Mouse (Mus musculus) erythroblast, embryonic 14.5 days (primary cell): ENCODE data around the gene Cryzl1. TPM values are rescaled to one million over a fixed set of nuclear protein-coding genes. Genes with fewer than 3 reads are reported as not detected.

Experiments
- H3K27me3 ChIP-seq: 2 replicates; pipeline ENCODE4 v1.6.1; 2012; ENCODE audit warnings: inconsistent platforms; ENCODE audit not compliant: control insufficient read depth
- H3K36me3 ChIP-seq: 2 replicates; pipeline ENCODE4 v1.6.1; 2012; ENCODE audit warnings: mild to moderate bottlenecking, inconsistent platforms; ENCODE audit not compliant: control insufficient read depth
- H3K4me1 ChIP-seq: 2 replicates; pipeline ENCODE4 v1.6.1; 2012; ENCODE audit warnings: inconsistent platforms; ENCODE audit not compliant: control insufficient read depth
- H3K4me3 ChIP-seq: replicated peaks from 2 replicates; pipeline ENCODE3; 2012; ENCODE audit warnings: moderate library complexity, mild to moderate bottlenecking, inconsistent platforms
- H3K9me3 ChIP-seq: 2 replicates; pipeline ENCODE4 v1.6.1; 2012; ENCODE audit warnings: low read length, inconsistent platforms, mixed read lengths; ENCODE audit not compliant: control insufficient read depth
- GATA1 ChIP-seq: IDR thresholded peaks from 2 replicates; pipeline ENCODE4 v1.6.1; 2012; ENCODE audit warnings: low read length, inconsistent platforms, mixed read lengths
- TAL1 ChIP-seq: IDR thresholded peaks from 3 replicates; pipeline ENCODE4 v1.6.1; 2012; ENCODE audit warnings: low read length, inconsistent platforms, mixed read lengths
- polyA plus RNA-seq: library from polyadenylated mRNA; stranded (reverse); fragments of >175 nt; gene quantifications from 2 replicates; pipeline ENCODE4 v1.2.3, GENCODE M21; 2012

Gene Cryzl1
- polyA plus RNA-seq, 1 experiment, result 0.28 TPM

DNA sequence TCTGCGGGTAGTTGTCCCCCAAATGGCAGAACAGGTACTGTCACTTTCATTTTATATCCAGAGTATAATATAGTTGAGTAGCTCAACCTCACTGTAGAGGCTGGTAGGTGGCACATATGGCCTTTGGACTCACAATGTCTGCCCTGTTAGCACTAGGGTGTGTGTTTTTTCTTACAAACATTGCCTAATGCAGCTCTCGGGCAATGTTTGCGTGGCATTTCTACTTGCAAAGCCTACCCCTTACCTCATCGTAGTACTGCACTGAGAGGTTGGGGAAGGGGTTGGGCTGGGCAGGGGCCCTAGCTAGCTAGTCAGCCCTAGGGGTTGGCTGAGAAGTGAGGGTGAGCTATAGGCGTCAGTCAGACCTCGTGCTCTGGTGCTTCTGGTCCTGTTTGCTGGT, 18.8 kb upstream of the Cryzl1 start:
- no peaks in the 10 kb centered on the region for H3K36me3 ChIP-seq

DNA sequence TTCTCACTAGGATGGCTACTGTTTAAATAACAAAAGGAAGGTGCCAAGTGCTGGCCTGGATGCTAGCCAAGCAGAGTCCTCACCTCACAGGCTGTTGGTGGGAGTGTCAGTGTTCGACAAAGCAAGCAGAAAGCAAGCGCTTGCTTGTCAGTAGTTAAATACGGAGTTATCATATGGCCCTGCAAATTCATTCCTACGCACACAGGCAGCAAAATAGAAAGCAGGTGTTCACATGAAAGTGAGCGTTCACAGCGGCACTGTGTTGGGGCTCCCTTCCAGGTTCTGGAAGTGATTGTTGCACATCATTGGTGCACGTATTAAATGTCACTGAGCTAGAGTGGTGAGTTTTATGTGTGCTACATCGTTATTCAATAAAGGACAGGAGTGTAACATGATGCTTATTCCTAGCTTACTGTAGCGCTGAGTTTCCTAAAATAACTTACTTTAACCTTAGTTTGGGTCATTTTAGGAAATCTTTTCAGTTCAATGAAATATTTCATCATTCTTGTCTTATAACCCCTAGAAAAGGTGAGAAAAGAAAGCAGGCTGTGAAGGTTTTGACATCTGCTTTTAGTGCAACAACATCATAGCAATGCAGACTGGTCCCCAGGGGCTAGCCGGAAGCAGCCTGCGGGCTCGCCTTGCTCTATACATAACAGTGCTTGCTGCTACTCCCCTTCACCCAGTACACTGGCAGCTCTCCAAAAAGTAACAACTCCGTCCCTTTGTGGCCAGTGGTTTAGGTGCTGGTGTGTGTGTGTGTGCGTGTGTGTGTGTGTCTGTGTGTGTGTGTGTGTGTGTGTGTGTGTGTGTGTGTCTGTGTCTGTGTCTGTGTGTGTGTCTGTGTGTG, 17.6 kb upstream of the Cryzl1 start:
- Histone ChIP-seq H3K27me3 (peaks cover 6% of the 10 kb centered on the region), H3K4me3 (no peak overlapping the region), H3K36me3 (no peaks in the 10 kb centered on the region), H3K9me3 (no peaks in the 10 kb centered on the region), H3K4me1 (no peaks in the 10 kb centered on the region; the same call in 1 of the 2 replicates)
- TF ChIP-seq TAL1 (no peak), GATA1 (no peak)

More for the DNA sequence above, 18.8 kb upstream of the Cryzl1 start:
- TF ChIP-seq GATA1 (no peak), TAL1 (no peak)
- H3K27me3 ChIP-seq, result peaks cover 3% of the 10 kb centered on the region; the same call in 1 of the 2 replicates
- no peaks in the 10 kb centered on the region for H3K9me3 ChIP-seq
- no peaks in the 10 kb centered on the region; the same call in 1 of the 2 replicates for H3K4me1 ChIP-seq
- H3K4me3 ChIP-seq, result no peak overlapping the region

DNA sequence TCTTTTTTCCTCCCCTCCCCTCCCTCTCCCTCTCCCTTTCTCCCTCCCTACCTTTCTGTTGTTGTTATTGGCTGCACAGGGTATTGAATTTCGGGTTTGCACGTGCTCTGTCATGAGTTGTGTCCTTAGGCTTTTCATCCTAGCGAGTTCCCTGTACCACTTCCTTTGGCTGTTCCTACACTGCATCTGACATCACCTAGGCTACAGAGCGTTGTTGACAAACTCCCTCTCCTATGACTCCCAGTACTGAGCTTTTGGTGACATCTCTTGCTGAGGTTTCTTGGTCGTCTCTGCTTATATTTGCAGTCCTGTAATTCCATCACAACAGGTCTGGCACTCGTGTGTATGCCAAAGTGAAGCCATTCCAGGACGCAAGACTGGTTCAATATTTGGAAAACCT, 14.3 kb upstream of the Cryzl1 start:
- H3K4me1 ChIP-seq, result no peaks in the 10 kb centered on the region; the same call in 1 of the 2 replicates

DNA sequence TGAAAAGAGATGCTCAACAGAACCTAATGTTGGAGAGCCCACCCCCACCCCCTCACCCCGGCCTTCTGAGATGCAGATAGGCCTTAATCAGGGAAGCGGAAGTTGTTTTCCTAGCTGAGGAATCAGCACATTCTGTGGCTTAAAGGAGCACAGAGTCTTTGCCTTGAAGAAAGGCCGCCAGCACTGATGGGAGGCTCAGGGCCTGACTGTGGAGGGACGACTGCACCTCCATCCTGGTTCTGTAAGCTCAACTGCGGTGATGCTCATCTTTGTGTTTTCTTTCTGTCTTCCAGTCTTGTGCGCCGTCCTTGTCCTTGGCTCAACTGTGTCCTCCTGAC, 12.1 kb upstream of the Cryzl1 start:
- H3K4me3 ChIP-seq, result no peak overlapping the region
- no peaks in the 10 kb centered on the region for H3K9me3 ChIP-seq
- TF ChIP-seq TAL1, result no peak
- TF ChIP-seq GATA1, result no peak
- no peaks in the 10 kb centered on the region for H3K36me3 ChIP-seq
- no peaks in the 10 kb centered on the region for H3K4me1 ChIP-seq
- H3K27me3 ChIP-seq, result peaks cover 43% of the 10 kb centered on the region

More for the DNA sequence above, 14.3 kb upstream of the Cryzl1 start:
- H3K9me3 ChIP-seq, result no peaks in the 10 kb centered on the region
- H3K4me3 ChIP-seq, result no peak overlapping the region
- no peaks in the 10 kb centered on the region for H3K36me3 ChIP-seq
- peaks cover 23% of the 10 kb centered on the region for H3K27me3 ChIP-seq
- TF ChIP-seq GATA1, result no peak
- TF ChIP-seq TAL1, result no peak

DNA sequence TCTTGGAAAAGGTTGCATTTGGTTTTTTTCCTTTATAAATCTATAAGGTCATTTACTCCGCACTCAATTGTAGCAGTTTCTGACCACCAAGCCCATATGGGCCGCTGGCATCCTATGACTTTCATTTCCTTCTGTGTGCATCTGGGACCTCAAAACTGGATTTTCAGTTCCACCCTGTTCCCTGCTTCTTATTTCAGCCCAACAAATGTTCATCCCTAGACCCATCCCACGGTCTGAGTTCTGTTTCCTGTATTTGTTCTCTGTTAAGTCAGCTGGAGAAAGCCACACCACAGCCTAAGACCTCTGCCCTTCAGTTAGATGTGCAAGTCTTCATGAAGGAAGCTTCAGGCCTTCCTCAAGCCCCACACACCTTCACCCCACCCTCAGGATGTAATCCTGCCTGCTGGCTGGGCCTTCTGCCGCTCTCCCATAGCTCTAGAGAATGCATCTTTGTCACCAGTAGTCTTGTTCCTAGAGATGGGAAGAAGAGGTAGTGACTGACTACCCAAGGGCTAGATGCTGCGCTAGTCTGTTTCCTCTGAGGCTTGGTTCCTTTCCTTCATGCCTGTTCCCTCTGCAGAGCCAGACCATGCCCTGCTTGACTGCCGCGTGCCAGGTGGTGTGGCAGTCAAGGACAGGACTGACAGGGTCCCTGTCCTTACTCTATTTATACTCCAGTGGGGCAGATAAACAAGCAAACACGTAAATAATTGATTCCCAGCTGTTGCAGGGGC, 11.6 kb upstream of the Cryzl1 start:
- Histone ChIP-seq H3K9me3 (no peaks in the 10 kb centered on the region), H3K4me3 (no peak overlapping the region), H3K27me3 (peaks cover 49% of the 10 kb centered on the region), H3K36me3 (no peaks in the 10 kb centered on the region), H3K4me1 (no peaks in the 10 kb centered on the region)
- no peak for TF ChIP-seq TAL1
- no peak for TF ChIP-seq GATA1

DNA sequence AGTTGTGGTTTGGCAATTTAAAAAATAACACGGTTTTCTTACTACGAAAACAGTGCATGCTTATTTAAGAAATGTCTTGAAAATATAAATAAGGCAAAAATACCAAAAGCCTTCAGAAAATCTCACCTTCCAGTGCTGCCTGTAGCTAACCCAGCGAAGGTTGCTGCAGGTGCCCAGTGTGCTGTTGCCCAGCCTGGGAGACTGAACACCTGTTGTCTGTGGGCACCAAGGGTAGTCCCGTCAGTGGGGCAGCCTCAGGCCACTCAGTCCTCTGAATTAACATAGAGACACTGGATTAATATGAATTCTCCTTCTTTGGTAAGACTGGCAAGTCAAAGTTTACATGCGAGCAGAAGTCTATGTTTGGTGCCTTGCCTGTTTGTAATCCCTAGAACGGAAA, 9.7 kb upstream of the Cryzl1 start:
- TF ChIP-seq TAL1 (no peak), GATA1 (no peak)

DNA sequence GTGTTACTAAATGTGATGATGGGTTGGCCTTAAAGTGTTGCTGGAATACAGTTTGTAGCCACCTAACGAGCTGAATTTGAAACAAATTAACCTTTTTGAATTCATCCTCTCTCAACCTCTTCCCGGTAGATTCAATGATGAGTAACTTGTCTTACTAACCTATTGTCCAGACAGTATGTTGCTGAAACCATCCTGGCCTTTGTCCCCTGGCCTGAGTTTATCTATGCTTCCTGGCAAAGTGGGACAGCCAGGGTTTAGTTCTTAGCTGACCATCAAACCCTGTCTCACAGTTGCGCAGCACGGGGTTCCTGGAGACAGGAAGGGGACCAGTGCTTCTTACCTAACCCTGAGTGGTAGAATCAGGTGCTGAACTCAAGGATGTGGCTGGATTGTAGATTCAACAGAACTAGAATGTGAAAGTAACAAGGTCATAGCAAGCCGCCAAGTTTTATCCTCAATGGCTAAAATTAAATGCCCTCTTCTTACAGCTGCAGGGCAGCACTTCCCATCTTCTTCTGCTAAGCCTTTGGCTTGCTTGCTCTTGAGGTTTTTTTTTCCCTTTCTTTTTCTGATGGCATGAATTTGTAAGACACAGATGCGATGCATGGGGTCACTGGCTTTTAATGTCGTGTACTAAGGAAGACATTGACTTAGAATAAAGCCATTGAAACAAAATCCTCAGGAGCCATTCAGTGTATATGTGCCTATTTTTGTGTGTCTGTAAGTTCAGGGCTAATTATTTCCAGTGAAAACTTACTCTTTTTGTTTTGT, 7.5 kb upstream of the Cryzl1 start:
- no peak overlapping the region for H3K4me3 ChIP-seq
- H3K27me3 ChIP-seq, result peaks cover 83% of the 10 kb centered on the region

More for the DNA sequence above, 9.7 kb upstream of the Cryzl1 start:
- Histone ChIP-seq H3K36me3 (no peaks in the 10 kb centered on the region), H3K9me3 (no peaks in the 10 kb centered on the region), H3K27me3 (peaks cover 64% of the 10 kb centered on the region), H3K4me1 (no peaks in the 10 kb centered on the region), H3K4me3 (no peak overlapping the region)

DNA sequence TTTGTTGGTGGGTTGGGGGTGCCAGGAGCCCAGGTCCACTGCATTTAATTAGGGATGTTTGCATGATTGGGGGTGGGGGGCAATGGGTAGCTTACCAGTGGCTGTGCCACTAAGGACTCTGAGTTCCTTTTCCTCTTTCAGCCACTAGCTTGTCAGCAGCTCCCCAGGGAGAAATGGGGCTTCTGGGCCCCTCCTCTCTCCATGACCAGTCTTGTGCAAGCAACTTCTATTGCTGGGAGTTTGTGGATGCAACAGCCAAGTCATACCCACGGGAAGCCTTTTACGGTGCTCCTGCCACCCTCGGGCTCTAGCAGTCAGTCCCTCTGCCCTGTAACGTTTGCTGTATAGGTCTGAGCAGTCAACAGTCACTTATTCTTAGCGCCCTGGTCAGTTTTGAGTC, 6.0 kb upstream of the Cryzl1 start:
- H3K9me3 ChIP-seq, result peaks cover 2% of the 10 kb centered on the region; the same call in 1 of the 2 replicates
- TF ChIP-seq GATA1, result no peak
- no peak for TF ChIP-seq TAL1
- H3K4me1 ChIP-seq, result peaks cover 7% of the 10 kb centered on the region
- H3K27me3 ChIP-seq, result peaks cover 89% of the 10 kb centered on the region
- no peaks in the 10 kb centered on the region for H3K36me3 ChIP-seq
- no peak overlapping the region for H3K4me3 ChIP-seq

More for the DNA sequence above, 7.5 kb upstream of the Cryzl1 start:
- H3K9me3 ChIP-seq, result no peaks in the 10 kb centered on the region; the same call in 1 of the 2 replicates
- no peak for TF ChIP-seq TAL1
- no peaks in the 10 kb centered on the region for H3K4me1 ChIP-seq
- no peaks in the 10 kb centered on the region for H3K36me3 ChIP-seq

DNA sequence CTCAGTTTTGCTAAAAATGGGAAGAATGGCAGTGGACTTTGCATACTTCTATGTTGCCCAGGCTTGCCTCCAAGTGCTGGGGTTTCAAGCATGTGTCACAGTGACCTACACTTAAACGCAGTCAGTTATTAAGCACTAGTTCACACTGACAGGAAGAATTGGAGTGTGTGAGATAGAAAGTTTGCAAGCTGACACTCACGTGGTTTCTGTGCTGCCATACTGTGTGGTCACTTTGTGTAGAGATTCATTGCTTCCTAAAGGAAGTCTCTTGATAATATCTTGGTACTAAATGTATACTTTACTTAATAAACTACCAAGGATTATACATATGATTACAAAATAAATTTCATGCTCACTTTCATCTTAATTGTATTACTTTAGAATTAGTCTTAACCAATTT, 4.0 kb upstream of the Cryzl1 start:
- peaks cover 89% of the 10 kb centered on the region for H3K27me3 ChIP-seq
- H3K36me3 ChIP-seq, result no peaks in the 10 kb centered on the region
- no peak overlapping the region for H3K4me3 ChIP-seq
- TF ChIP-seq GATA1 (no peak), TAL1 (no peak)
- peaks cover 3% of the 10 kb centered on the region; the same call in 1 of the 2 replicates for H3K9me3 ChIP-seq
- peaks cover 23% of the 10 kb centered on the region for H3K4me1 ChIP-seq
